ENCODE assay signal across 8 mouse cellular contexts in genomic region chr13:97390449-97390930, GRCm38 (mm10).
DNase-seq lines count a peak whose midpoint lies in the region; ATAC-seq and TF ChIP-seq lines count a peak whose summit lies in the region.

No protein-coding gene starts in this region.

- no peak overlapping the region for H3K4me3 ChIP-seq in embryonic facial prominence, embryonic 11.5 days (ENCODE audit: low read depth, low read length)
- H3K4me3 ChIP-seq in heart, embryonic 15.5 days, result no peak overlapping the region
- peak overlapping the region; percentile 26 for H3K4me3 ChIP-seq in layer of hippocampus, adult 2 months
- no peak overlapping the region for H3K4me3 ChIP-seq in midbrain, embryonic 13.5 days (replicated peaks)

- peak; percentile 21 for DNase-seq in adrenal gland, adult 2 months
- no peak for DNase-seq in adrenal gland, postnatal 25 days
- peak; percentile 66 for DNase-seq in embryonic facial prominence, embryonic 11.5 days (ENCODE audit: low spot score)
- DNase-seq in layer of hippocampus, adult 2 months (ENCODE audit: low spot score in 2 of 2), result peak; percentile 57 to 79
- DNase-seq in urinary bladder, adult 2 months (ENCODE audit: low spot score), result no peak

- ATAC-seq in embryonic facial prominence, embryonic 11.5 days (replicated peaks; ENCODE audit: insufficient number of reproducible peaks, low FRiP score, low TSS enrichment, low read depth), result no peak
- peak; percentile 50; the same call in 1 of the 2 replicates for ATAC-seq in heart, embryonic 15.5 days (replicated peaks; ENCODE audit: insufficient number of reproducible peaks, insufficient read depth, low FRiP score, low read depth)
- ATAC-seq in midbrain, embryonic 13.5 days, result peak; percentile 35
- no peak for ATAC-seq in CD4-positive, CD25-positive, alpha-beta regulatory T cell, adult 4 months

- no peak for TF ChIP-seq CTCF in layer of hippocampus, adult 2 months (conservative IDR thresholded peaks at IDR 0.05)

- 38% methylated on average over 11 of the region's 11 CpGs for WGBS in embryonic facial prominence, embryonic 11.5 days
- WGBS in heart, embryonic 15.5 days, result 13% methylated on average over 11 of the region's 11 CpGs
- 17% methylated on average over 11 of the region's 11 CpGs for WGBS in midbrain, embryonic 13.5 days

- H3K4me1 ChIP-seq in embryonic facial prominence, embryonic 11.5 days (ENCODE audit: control insufficient read depth, insufficient read depth, low read length), result no peaks in the 10 kb centered on the region
- H3K4me1 ChIP-seq in heart, embryonic 15.5 days (replicated peaks), result peaks cover 13% of the 10 kb centered on the region
- peaks cover 14% of the 10 kb centered on the region for H3K4me1 ChIP-seq in midbrain, embryonic 13.5 days (replicated peaks)

- no peaks in the 10 kb centered on the region for H3K36me3 ChIP-seq in embryonic facial prominence, embryonic 11.5 days (replicated peaks; ENCODE audit: control insufficient read depth, insufficient read depth, low read depth, low read length)
- no peaks in the 10 kb centered on the region for H3K36me3 ChIP-seq in heart, embryonic 15.5 days
- no peaks in the 10 kb centered on the region for H3K36me3 ChIP-seq in midbrain, embryonic 13.5 days

- no peaks in the 10 kb centered on the region for H3K9me3 ChIP-seq in embryonic facial prominence, embryonic 11.5 days (replicated peaks; ENCODE audit: control insufficient read depth, low read length)
- no peaks in the 10 kb centered on the region for H3K9me3 ChIP-seq in heart, embryonic 15.5 days (replicated peaks)
- no peaks in the 10 kb centered on the region for H3K9me3 ChIP-seq in midbrain, embryonic 13.5 days

- peak overlapping the region; percentile 15; the same call in 1 of the 2 replicates for H3K9ac ChIP-seq in embryonic facial prominence, embryonic 11.5 days (replicated peaks; ENCODE audit: low read length)
- H3K9ac ChIP-seq in heart, embryonic 15.5 days, result no peak overlapping the region
- no peak overlapping the region for H3K9ac ChIP-seq in midbrain, embryonic 13.5 days (replicated peaks)

- H3K4me2 ChIP-seq in embryonic facial prominence, embryonic 11.5 days (ENCODE audit: low read depth, low read length), result no peak overlapping the region
- H3K4me2 ChIP-seq in heart, embryonic 15.5 days, result peak overlapping the region; percentile 43
- H3K4me2 ChIP-seq in midbrain, embryonic 13.5 days (replicated peaks), result peak overlapping the region; percentile 40

- no peak overlapping the region for H3K27ac ChIP-seq in embryonic facial prominence, embryonic 11.5 days (replicated peaks; ENCODE audit: low read depth, low read length)
- H3K27ac ChIP-seq in heart, embryonic 15.5 days, result no peak overlapping the region
- peak overlapping the region; percentile 85 for H3K27ac ChIP-seq in layer of hippocampus, adult 2 months
- H3K27ac ChIP-seq in midbrain, embryonic 13.5 days, result no peak overlapping the region

- H3K27me3 ChIP-seq in embryonic facial prominence, embryonic 11.5 days (ENCODE audit: control insufficient read depth, insufficient read depth, low read length), result no peaks in the 10 kb centered on the region
- peaks cover 32% of the 10 kb centered on the region for H3K27me3 ChIP-seq in heart, embryonic 15.5 days
- H3K27me3 ChIP-seq in midbrain, embryonic 13.5 days, result no peaks in the 10 kb centered on the region

Comparison
In these comparisons a context has a peak if more than half of its experiments do, and no peak if none do; other contexts are left out.
1. DNase-seq: peak in adrenal gland, adult 2 months (single experiment), embryonic facial prominence, embryonic 11.5 days (single experiment) and layer of hippocampus, adult 2 months (2 of 2); none in adrenal gland, postnatal 25 days (single experiment) and urinary bladder, adult 2 months (single experiment).
2. ATAC-seq: peak in heart, embryonic 15.5 days (single experiment) and midbrain, embryonic 13.5 days (single experiment); none in embryonic facial prominence, embryonic 11.5 days (single experiment) and CD4-positive, CD25-positive, alpha-beta regulatory T cell, adult 4 months (single experiment).